Mouse (Mus musculus): ENCODE data around the gene Rhbdf1.

Rhbdf1 gene

GRCm38 (mm10) chr11:32190603-32191110 is 31.4 kb downstream of the Rhbdf1 start:
- no peak for DNase-seq (ENCODE audit: low spot score in 2 of 2)

GRCm38 (mm10) chr11:32190119-32190518 is 32.0 kb downstream of the Rhbdf1 start:
- DNase-seq (ENCODE audit: low spot score in 2 of 2): no peak

- DNase-seq (ENCODE audit: low spot score in 2 of 2): no peak
These were observed 32.7 kb downstream of the Rhbdf1 start for GRCm38 (mm10) chr11:32189434-32189833.

GRCm38 (mm10) chr11:32188881-32189280 is 33.2 kb downstream of the Rhbdf1 start:
- no peak for DNase-seq (ENCODE audit: low spot score in 2 of 2)

- no peak for DNase-seq (ENCODE audit: low spot score in 2 of 2)
These were observed 34.8 kb downstream of the Rhbdf1 start for GRCm38 (mm10) chr11:32187256-32187655.

- no peak for DNase-seq (ENCODE audit: low spot score in 2 of 2)
These were observed 36.1 kb downstream of the Rhbdf1 start for GRCm38 (mm10) chr11:32186031-32186430.

GRCm38 (mm10) chr11:32184469-32184868 is 37.6 kb downstream of the Rhbdf1 start:
- no peak for DNase-seq (ENCODE audit: low spot score in 2 of 2)

- DNase-seq (ENCODE audit: low spot score in 2 of 2): peak; percentile 42 to 76
These were observed 39.9 kb downstream of the Rhbdf1 start for GRCm38 (mm10) chr11:32181973-32182868.

GRCm38 (mm10) chr11:32181246-32181645 is 40.9 kb downstream of the Rhbdf1 start:
- no peak for DNase-seq (ENCODE audit: low spot score in 2 of 2)

- DNase-seq (ENCODE audit: low spot score in 2 of 2): no peak
These were observed 43.6 kb downstream of the Rhbdf1 start for GRCm38 (mm10) chr11:32178506-32178905.

GRCm38 (mm10) chr11:32166683-32167082 is 55.4 kb downstream of the Rhbdf1 start:
- no peak for DNase-seq (ENCODE audit: low spot score in 2 of 2)

- no peak for DNase-seq (ENCODE audit: low spot score in 2 of 2)
These were observed 59.9 kb downstream of the Rhbdf1 start for GRCm38 (mm10) chr11:32161922-32162804.

GRCm38 (mm10) chr11:32161500-32161899 is 60.6 kb downstream of the Rhbdf1 start:
- DNase-seq (ENCODE audit: low spot score in 2 of 2): no peak

GRCm38 (mm10) chr11:32160341-32160740 is 61.8 kb downstream of the Rhbdf1 start:
- no peak for DNase-seq (ENCODE audit: low spot score in 2 of 2)

Measured in heart, adult 9 months (tissue).